In genomic region chr17:12118561-12118925, GRCm38 (mm10) we compare ENCODE assay signal across 7 mouse cellular contexts. TPM values are rescaled to one million over a fixed set of nuclear protein-coding genes. Genes with fewer than 3 reads are reported as not detected.
A peak's percentile ranks its signal among the peaks of the same experiment; 100 is the strongest.
DNase-seq lines count a peak whose midpoint lies in the region; ATAC-seq lines count a peak whose summit lies in the region.

Agpat4 (plus strand) TSS chr17:12118704.

- H3K9ac ChIP-seq in embryonic facial prominence, embryonic 12.5 days: peak within 1 kb of the TSS; percentile 68
- H3K9ac ChIP-seq in lung, embryonic 15.5 days: peak within 1 kb of the TSS; percentile 65

- H3K36me3 ChIP-seq in embryonic facial prominence, embryonic 12.5 days: no peaks in the 10 kb centered on the region
- H3K36me3 ChIP-seq in hindbrain, embryonic 10.5 days: peaks cover 4% of the 10 kb centered on the region; the same call in 1 of the 2 replicates
- H3K36me3 ChIP-seq in lung, embryonic 15.5 days: no peaks in the 10 kb centered on the region

- peak within 1 kb of the TSS; percentile 87 for H3K4me2 ChIP-seq in embryonic facial prominence, embryonic 12.5 days (replicated peaks)
- H3K4me2 ChIP-seq in lung, embryonic 15.5 days: peak within 1 kb of the TSS; percentile 97

- under 1% methylated on average over 12 of the region's 13 CpGs for WGBS in embryonic facial prominence, embryonic 12.5 days
- WGBS in hindbrain, embryonic 10.5 days: under 1% methylated on average over 13 of the region's 13 CpGs
- under 1% methylated on average over 13 of the region's 13 CpGs for WGBS in lung, embryonic 15.5 days

- no peaks in the 10 kb centered on the region for H3K27me3 ChIP-seq in embryonic facial prominence, embryonic 12.5 days
- no peaks in the 10 kb centered on the region for H3K27me3 ChIP-seq in hindbrain, embryonic 10.5 days (ENCODE audit: insufficient read depth, poor library complexity, severe bottlenecking)
- H3K27me3 ChIP-seq in lung, embryonic 15.5 days: no peaks in the 10 kb centered on the region

- peak; percentile 25 for DNase-seq in ES-CJ7 (ENCODE audit: low read depth, low spot score)
- no peak for DNase-seq in adrenal gland, adult 2 months
- no peak for DNase-seq in hindbrain, embryonic 10.5 days (ENCODE audit: low spot score)
- peak; percentile 41 for DNase-seq in layer of hippocampus, adult 9-11 months
- DNase-seq in ovary, postnatal 14 days (ENCODE audit: low spot score): peak; percentile 17

- H3K4me3 ChIP-seq in embryonic facial prominence, embryonic 12.5 days: peak within 1 kb of the TSS; percentile 66
- H3K4me3 ChIP-seq in hindbrain, embryonic 10.5 days: peak within 1 kb of the TSS; percentile 72
- H3K4me3 ChIP-seq in lung, embryonic 15.5 days: peak within 1 kb of the TSS; percentile 72

- H3K4me1 ChIP-seq in embryonic facial prominence, embryonic 12.5 days: peaks cover 22% of the 10 kb centered on the region
- peaks cover 27% of the 10 kb centered on the region for H3K4me1 ChIP-seq in hindbrain, embryonic 10.5 days (replicated peaks)
- peaks cover 20% of the 10 kb centered on the region for H3K4me1 ChIP-seq in lung, embryonic 15.5 days

- peak; percentile 78 for ATAC-seq in embryonic facial prominence, embryonic 12.5 days (ENCODE audit: insufficient number of reproducible peaks, insufficient read depth, low FRiP score, low TSS enrichment)
- peak; percentile 72 for ATAC-seq in lung, embryonic 15.5 days (ENCODE audit: borderline replicate concordance, extremely low read depth, low FRiP score, low TSS enrichment)

- no peaks in the 10 kb centered on the region for H3K9me3 ChIP-seq in embryonic facial prominence, embryonic 12.5 days
- H3K9me3 ChIP-seq in hindbrain, embryonic 10.5 days: no peaks in the 10 kb centered on the region
- no peaks in the 10 kb centered on the region for H3K9me3 ChIP-seq in lung, embryonic 15.5 days

- H3K27ac ChIP-seq in embryonic facial prominence, embryonic 12.5 days: peak within 1 kb of the TSS; percentile 94
- peak within 1 kb of the TSS; percentile 97 for H3K27ac ChIP-seq in hindbrain, embryonic 10.5 days
- peak within 1 kb of the TSS; percentile 96 for H3K27ac ChIP-seq in lung, embryonic 15.5 days

RNA-seq across cellular contexts. Expression of gene Agpat4, which starts in this region (rescaled TPM):
- 10 to 100 TPM; 23.9 to 85.2 TPM for total RNA-seq in adrenal gland, adult 2 months (2021)
- polyA plus RNA-seq in adrenal gland, adult 2 months (2012; rRNA removed): 13.1 and 20.7 TPM in 2 replicates
- polyA plus RNA-seq in embryonic facial prominence, embryonic 12.5 days (2016; fragmentation: Nextera tagmentation; extraction: Ambion mirVana): 42.6 and 44.7 TPM in 2 replicates
- 44.4 and 47.0 TPM in 2 replicates for polyA plus RNA-seq in hindbrain, embryonic 10.5 days (2016; fragmentation: Nextera tagmentation; extraction: Ambion mirVana)
- polyA plus RNA-seq in lung, embryonic 15.5 days (2015; fragmentation: Nextera tagmentation; extraction: Ambion mirVana): 38.8 and 43.7 TPM in 2 replicates

Comparison
In these comparisons a context has a peak if more than half of its experiments do, and no peak if none do; other contexts are left out.
1. DNase-seq: peak in ES-CJ7 (single experiment), layer of hippocampus, adult 9-11 months (single experiment) and ovary, postnatal 14 days (single experiment); none in adrenal gland, adult 2 months (single experiment) and hindbrain, embryonic 10.5 days (single experiment).
2. Peak in every context shown above with its lines, with median percentiles within 50 percentile points of each other: H3K27ac ChIP-seq and H3K4me3 ChIP-seq.